Mouse (Mus musculus): ENCODE data around the gene Iqgap1.
"Not testable (repeated sequence)": the region's sequence is repeated elsewhere in the genome, so short reads cannot be mapped to it uniquely, and the experiment has no call there.

GRCm38 (mm10) chr7:80749109-80749508 lies 76.7 kb downstream of the Iqgap1 start:
- not testable (repeated sequence) for TF ChIP-seq CTCF (IDR thresholded peaks at IDR 0.05; ENCODE audit: borderline replicate concordance, insufficient read depth, low read length); POLR2A (IDR thresholded peaks at IDR 0.05; ENCODE audit: low read depth, low read length)
